Comparison of ENCODE assay signal across 22 mouse cellular contexts in genomic region chr2:31125156-31125555, GRCm38 (mm10). TPM values are rescaled to one million over a fixed set of nuclear protein-coding genes. Genes with fewer than 3 reads are reported as not detected.
DNase-seq lines count a peak whose midpoint lies in the region; ATAC-seq and TF ChIP-seq lines count a peak whose summit lies in the region.
"Had no signal": no experiment of that assay in that cellular context is flagged by ENCODE, and none has a peak within 500 bp of the region (broad histone marks: within the 10 kb centered on the region; RNA-seq: fewer than 3 reads in every experiment).

No protein-coding gene starts in this region.

- no peaks in the 10 kb centered on the region for H3K27me3 ChIP-seq in heart, embryonic 16.5 days (ENCODE audit: control insufficient read depth, insufficient read depth, low read length)
- no peaks in the 10 kb centered on the region for H3K27me3 ChIP-seq in lung, embryonic 16.5 days (ENCODE audit: control insufficient read depth, insufficient read depth, low read depth, low read length)
- H3K27me3 ChIP-seq: embryonic facial prominence, embryonic 15.5 days; hindbrain, embryonic 13.5 days; midbrain, embryonic 12.5 days had no signal

- no peak for DNase-seq in gastrocnemius, adult 2 months
- DNase-seq in gastrocnemius, postnatal 36 days = no peak
- no peak for DNase-seq in heart, adult 8-10 months (ENCODE audit: low spot score)
- DNase-seq in lung, adult 18-20 months = no peak
- DNase-seq in layer of hippocampus, postnatal 10 days (ENCODE audit: low spot score in 2 of 2) = no peak
- DNase-seq: adrenal gland, adult 2 months; cerebellum, adult 11 months; cerebellum, postnatal 14 days; embryo, embryonic 11 days; gastrocnemius, postnatal 14 days; kidney, adult 11 months; right cerebral cortex, postnatal 25 days; thymus, postnatal 14 days had no signal

- H3K27ac ChIP-seq in gastrocnemius, adult 2 months = peak overlapping the region; percentile 53
- H3K27ac ChIP-seq in heart, embryonic 16.5 days (ENCODE audit: low read length) = peak overlapping the region; percentile 84
- H3K27ac ChIP-seq in lung, embryonic 16.5 days (ENCODE audit: low read length) = peak overlapping the region; percentile 69; the same call in 1 of the 2 replicates
- H3K27ac ChIP-seq in macrophage = peak overlapping the region; percentile 80
- H3K27ac ChIP-seq: hindbrain, embryonic 13.5 days; limb, embryonic 10.5 days; midbrain, embryonic 12.5 days had no signal

- H3K4me3 ChIP-seq in gastrocnemius, adult 2 months = no peak overlapping the region
- no peak overlapping the region for H3K4me3 ChIP-seq in heart, embryonic 16.5 days (ENCODE audit: low read length)
- no peak overlapping the region for H3K4me3 ChIP-seq in lung, embryonic 16.5 days (ENCODE audit: low read length)
- no peak overlapping the region for H3K4me3 ChIP-seq in macrophage (ENCODE audit: inconsistent target)
- H3K4me3 ChIP-seq: embryonic facial prominence, embryonic 15.5 days; hindbrain, embryonic 13.5 days; limb, embryonic 10.5 days; midbrain, embryonic 12.5 days had no signal

- H3K9ac ChIP-seq in heart, embryonic 16.5 days (ENCODE audit: low read length) = no peak overlapping the region
- no peak overlapping the region for H3K9ac ChIP-seq in lung, embryonic 16.5 days (ENCODE audit: low read length)
- H3K9ac ChIP-seq: embryonic facial prominence, embryonic 15.5 days; hindbrain, embryonic 13.5 days; midbrain, embryonic 12.5 days had no signal

- 57% methylated on average over 7 of the region's 7 CpGs for WGBS in heart, embryonic 16.5 days
- 53% methylated on average over 7 of the region's 7 CpGs for WGBS in lung, embryonic 16.5 days
- 68% methylated on average over 7 of the region's 7 CpGs for WGBS in macrophage (ENCODE audit: missing documents)

- H3K4me1 ChIP-seq in heart, embryonic 16.5 days (ENCODE audit: control insufficient read depth, insufficient read depth, low read length) = peaks cover 44% of the 10 kb centered on the region
- H3K4me1 ChIP-seq in lung, embryonic 16.5 days (replicated peaks; ENCODE audit: control insufficient read depth, insufficient read depth, low read length) = peaks cover 22% of the 10 kb centered on the region

- H3K4me2 ChIP-seq in heart, embryonic 16.5 days (ENCODE audit: low read depth, low read length) = no peak overlapping the region
- no peak overlapping the region for H3K4me2 ChIP-seq in lung, embryonic 16.5 days (ENCODE audit: low read depth, low read length)
- H3K4me2 ChIP-seq: embryonic facial prominence, embryonic 15.5 days; hindbrain, embryonic 13.5 days; midbrain, embryonic 12.5 days had no signal

- no peaks in the 10 kb centered on the region for H3K36me3 ChIP-seq in heart, embryonic 16.5 days (ENCODE audit: control insufficient read depth, insufficient read depth)
- H3K36me3 ChIP-seq in lung, embryonic 16.5 days (ENCODE audit: control insufficient read depth, insufficient read depth, low read length) = no peaks in the 10 kb centered on the region
- no peaks in the 10 kb centered on the region for H3K36me3 ChIP-seq in macrophage (ENCODE audit: inconsistent target)
- H3K36me3 ChIP-seq: embryonic facial prominence, embryonic 15.5 days; hindbrain, embryonic 13.5 days; limb, embryonic 10.5 days; midbrain, embryonic 12.5 days had no signal

- no peak for ATAC-seq in heart, embryonic 16.5 days (replicated peaks; ENCODE audit: extremely low read depth, insufficient read depth, low FRiP score)
- ATAC-seq in lung, embryonic 16.5 days (ENCODE audit: low read depth) = no peak
- ATAC-seq: CD4-positive, CD25-positive, alpha-beta regulatory T cell, adult 4 months had no signal

- intact Hi-C loops in gastrocnemius, adult 2 months (cut with DNase I) = no loop called here
- intact Hi-C loops in gastrocnemius, postnatal 36 days (cut with DNase I) = no loop called here

- H3K9me3 ChIP-seq in heart, embryonic 16.5 days (replicated peaks; ENCODE audit: control insufficient read depth, low read length) = no peaks in the 10 kb centered on the region
- no peaks in the 10 kb centered on the region for H3K9me3 ChIP-seq in lung, embryonic 16.5 days (ENCODE audit: control insufficient read depth, low read length)
- H3K9me3 ChIP-seq: embryonic facial prominence, embryonic 15.5 days; G1E; hindbrain, embryonic 13.5 days; limb, embryonic 10.5 days; midbrain, embryonic 12.5 days had no signal

- TF ChIP-seq CTCF in gastrocnemius, adult 2 months (IDR thresholded peaks at IDR 0.05) = no peak

- H3K79me2 ChIP-seq in macrophage (ENCODE audit: inconsistent target) = peaks cover 98% of the 10 kb centered on the region

RNA-seq across cellular contexts. Expression of gene Fnbp1, which starts 16.7 kb away (rescaled TPM):
- 10 to 100 TPM in 1 of 2 experiments, 1 to 10 TPM in 1; 7.9 to 13.2 TPM for total RNA-seq in gastrocnemius, adult 2 months (2021)
- 10 to 100 TPM; 10.6 to 10.7 TPM for total RNA-seq in gastrocnemius, postnatal 36 days (2021)
- 20.3 and 23.7 TPM in 2 replicates for polyA plus RNA-seq in heart, embryonic 16.5 days (2015; fragmentation: Nextera tagmentation; extraction: Ambion mirVana)
- total RNA-seq in heart, adult 8-10 months (2022) = 10 to 100 TPM; 47.2 to 63.1 (median 52.7) TPM
- polyA plus RNA-seq in lung, embryonic 16.5 days (2015; fragmentation: Nextera tagmentation; extraction: Ambion mirVana) = 15.6 and 18.1 TPM in 2 replicates
- total RNA-seq in macrophage (2018; cell fraction: chromatin; rRNA removed) = 100 to 1,000 TPM; 230 to 652 (median 349) TPM
- total RNA-seq in macrophage (2018; cell fraction: cytosol; rRNA removed) = 10 to 100 TPM; 45.7 to 98.1 (median 65.6) TPM
- total RNA-seq in macrophage (2018; cell fraction: nucleus; rRNA removed) = 100 to 1,000 TPM; 117 to 400 (median 216) TPM
- polyA plus RNA-seq in macrophage (2018) = 77.2 to 118 TPM (median 110 TPM) in 3 replicates
- total RNA-seq in layer of hippocampus, postnatal 10 days (2021) = 10 to 100 TPM; 90.2 to 99.0 TPM

RNA-seq across cellular contexts. Expression of gene Gpr107, which starts 27.0 kb away (rescaled TPM):
- total RNA-seq in gastrocnemius, adult 2 months (2021) = 10 to 100 TPM; 24.5 to 29.0 TPM
- total RNA-seq in gastrocnemius, postnatal 36 days (2021) = 10 to 100 TPM; 19.2 to 23.8 TPM
- polyA plus RNA-seq in heart, embryonic 16.5 days (2015; fragmentation: Nextera tagmentation; extraction: Ambion mirVana) = 29.9 and 31.6 TPM in 2 replicates
- total RNA-seq in heart, adult 8-10 months (2022) = 10 to 100 TPM; 27.1 to 34.5 (median 29.8) TPM
- 32.2 and 34.3 TPM in 2 replicates for polyA plus RNA-seq in lung, embryonic 16.5 days (2015; fragmentation: Nextera tagmentation; extraction: Ambion mirVana)
- 100 to 1,000 TPM; 139 to 319 (median 251) TPM for total RNA-seq in macrophage (2018; cell fraction: chromatin; rRNA removed)
- total RNA-seq in macrophage (2018; cell fraction: cytosol; rRNA removed) = 10 to 100 TPM; 30.7 to 54.7 (median 44.4) TPM
- total RNA-seq in macrophage (2018; cell fraction: nucleus; rRNA removed) = 100 to 1,000 TPM in 15 of 26 experiments, 10 to 100 TPM in 11; 80.4 to 185 (median 108) TPM
- 44.0 to 60.9 TPM (median 45.0 TPM) in 3 replicates for polyA plus RNA-seq in macrophage (2018)
- 10 to 100 TPM; 50.7 to 54.5 TPM for total RNA-seq in layer of hippocampus, postnatal 10 days (2021)
